Mouse (Mus musculus): ENCODE results near the gene Dusp3. TPM values are rescaled to one million over a fixed set of nuclear protein-coding genes. Genes with fewer than 3 reads are reported as not detected.

The Dusp3 gene
- polyA plus RNA-seq, 1 experiment from 2014 or later, result 12.1 TPM

Other genes with a start within 250 kb of the Dusp3 start
- 10.2 and 15.0 TPM in 2 replicates for gene Etv4, start 201.6 kb downstream of the Dusp3 start, polyA plus RNA-seq (2016; fragmentation: Nextera tagmentation; extraction: Ambion mirVana)
- 0.86 and 0.97 TPM in 2 replicates for gene Meox1, start 92.6 kb downstream of the Dusp3 start, polyA plus RNA-seq (2016; fragmentation: Nextera tagmentation; extraction: Ambion mirVana)
- not detected in 2 replicates for gene Sost, start 20.0 kb downstream of the Dusp3 start, polyA plus RNA-seq (2016; fragmentation: Nextera tagmentation; extraction: Ambion mirVana)
- not detected in 2 replicates for gene Cfap97d1, start 2.7 kb downstream of the Dusp3 start, polyA plus RNA-seq (2016; fragmentation: Nextera tagmentation; extraction: Ambion mirVana)
- 13.5 and 16.1 TPM in 2 replicates for gene Mpp3, start 41.4 kb upstream of the Dusp3 start, polyA plus RNA-seq (2016; fragmentation: Nextera tagmentation; extraction: Ambion mirVana)
- 0.14 and 0.23 TPM in 2 replicates for gene Cd300lg, start 54.5 kb upstream of the Dusp3 start, polyA plus RNA-seq (2016; fragmentation: Nextera tagmentation; extraction: Ambion mirVana)
- 15.7 and 16.2 TPM in 2 replicates for gene Mpp2, start 101.5 kb upstream of the Dusp3 start, polyA plus RNA-seq (2016; fragmentation: Nextera tagmentation; extraction: Ambion mirVana)
- not detected in 2 replicates for gene Ppy, start 114.3 kb upstream of the Dusp3 start, polyA plus RNA-seq (2016; fragmentation: Nextera tagmentation; extraction: Ambion mirVana)
- not detected in 2 replicates for gene Pyy, start 120.8 kb upstream of the Dusp3 start, polyA plus RNA-seq (2016; fragmentation: Nextera tagmentation; extraction: Ambion mirVana)
- gene Nags, start 158.5 kb upstream of the Dusp3 start, polyA plus RNA-seq (2016; fragmentation: Nextera tagmentation; extraction: Ambion mirVana), result not detected in 2 replicates
- 37.3 and 39.8 TPM in 2 replicates for gene Tmem101, start 169.4 kb upstream of the Dusp3 start, polyA plus RNA-seq (2016; fragmentation: Nextera tagmentation; extraction: Ambion mirVana)
- gene Lsm12, start 198.3 kb upstream of the Dusp3 start, polyA plus RNA-seq (2016; fragmentation: Nextera tagmentation; extraction: Ambion mirVana), result 137 and 141 TPM in 2 replicates
- 38.0 and 39.5 TPM in 2 replicates for gene G6pc3, start 202.6 kb upstream of the Dusp3 start, polyA plus RNA-seq (2016; fragmentation: Nextera tagmentation; extraction: Ambion mirVana)
- 39.8 and 44.6 TPM in 2 replicates for gene Hdac5, start 243.2 kb upstream of the Dusp3 start, polyA plus RNA-seq (2016; fragmentation: Nextera tagmentation; extraction: Ambion mirVana)